Mouse (Mus musculus) ES-Bruce4 (cell line): ENCODE data around the gene Gss.

Source experiments
- CTCF ChIP-seq: IDR thresholded peaks from one replicate; pipeline ENCODE4 v1.8.1; 2011; ENCODE audit warnings: low read depth, low read length
- EP300 ChIP-seq: IDR thresholded peaks from 2 replicates; pipeline ENCODE4 v1.6.1; 2011; ENCODE audit warnings: low read depth, low read length; ENCODE audit not compliant: insufficient read depth
- POLR2A ChIP-seq: IDR thresholded peaks from one replicate; pipeline ENCODE4 v1.8.1; 2011; ENCODE audit warnings: low read length; ENCODE audit not compliant: insufficient read depth

DNA sequence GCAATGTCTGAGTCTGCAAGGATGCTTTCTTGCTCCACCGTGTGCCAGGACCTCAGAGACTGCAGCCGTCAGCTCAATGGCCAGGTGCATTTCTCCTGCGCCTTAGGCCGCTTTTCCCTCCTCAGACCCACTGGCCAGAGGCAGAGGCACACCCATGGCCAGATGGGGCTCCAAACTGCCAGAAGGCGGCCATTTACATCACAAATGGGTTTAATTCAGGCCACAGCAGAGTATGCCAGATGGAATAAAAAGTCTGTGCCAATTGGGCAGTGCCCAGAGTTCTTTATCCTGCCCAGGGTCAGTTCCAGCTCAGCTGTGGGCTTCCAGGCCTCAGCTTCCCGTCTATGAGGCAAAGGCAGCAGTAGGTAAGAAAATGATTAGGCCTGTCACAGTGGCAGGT lies 48.0 kb upstream of the Gss start:
- TF ChIP-seq POLR2A, result no peak
- no peak for TF ChIP-seq CTCF
- peak; percentile 69; the same call in 1 of the 2 replicates for TF ChIP-seq EP300
